Mouse (Mus musculus) MEL (cell line): ENCODE results near the gene Ahsa2. TPM values are rescaled to one million over a fixed set of nuclear protein-coding genes. Genes with fewer than 3 reads are reported as not detected.
A peak's percentile ranks its signal among the peaks of the same experiment; 100 is the strongest.

Source experiments
- DNase-seq: peaks from one replicate; pipeline ENCODE4 v3.0.0; 2011; ENCODE audit warnings: low read depth, low spot score
- H3K27ac ChIP-seq: 2 replicates; pipeline ENCODE4 v1.5.1; 2012; ENCODE audit warnings: low read depth, mild to moderate bottlenecking, control low read depth, low read length, moderate library complexity; ENCODE audit not compliant: control insufficient read depth
- H3K27me3 ChIP-seq, 2 experiments: fragments of 150-350 bp in 1 of 2; sonication (generic) in 1 of 2; 2 replicates each; pipeline ENCODE4 v1.6.1; 2012; ENCODE audit warnings: low read length in 2 of 2, mild to moderate bottlenecking in 2 of 2, improper control_type of control experiment in 1 of 2, moderate library complexity in 1 of 2; ENCODE audit not compliant: insufficient read depth in 2 of 2, control insufficient read depth in 1 of 2
- H3K36me3 ChIP-seq, 2 experiments: 2 replicates each; pipeline ENCODE4 v1.6.1; 2012 to 2014; ENCODE audit warnings: low read length in 2 of 2, improper control_type of control experiment in 1 of 2, inconsistent platforms in 1 of 2, mild to moderate bottlenecking in 1 of 2; ENCODE audit not compliant: insufficient read depth in 2 of 2, control insufficient read depth in 1 of 2
- H3K4me1 ChIP-seq, 2 experiments: fragments of 150-350 bp in 1 of 2; sonication (generic) in 1 of 2; 2 replicates each; pipeline ENCODE4 v1.6.1; 2012; ENCODE audit warnings: low read length in 2 of 2, improper control_type of control experiment in 1 of 2, mild to moderate bottlenecking in 1 of 2; ENCODE audit not compliant: insufficient read depth in 2 of 2, control insufficient read depth in 1 of 2
- H3K4me3 ChIP-seq, 2 experiments: fragments of 150-350 bp in 1 of 2; sonication (generic) in 1 of 2; 2 replicates each; pipeline ENCODE4 v1.5.1; 2012; ENCODE audit warnings: low read depth in 2 of 2, low read length in 2 of 2, mild to moderate bottlenecking in 2 of 2, moderate library complexity in 2 of 2, control low read depth in 1 of 2, improper control_type of control experiment in 1 of 2; ENCODE audit not compliant: control insufficient read depth in 1 of 2, insufficient read depth in 1 of 2
- H3K79me2 ChIP-seq: 2 replicates; pipeline ENCODE4 v1.6.1; 2012; ENCODE audit warnings: mild to moderate bottlenecking, low read length, moderate library complexity; ENCODE audit not compliant: control insufficient read depth, poor library complexity, insufficient read depth
- H3K9ac ChIP-seq: 2 replicates; pipeline ENCODE4 v1.6.1; 2012; ENCODE audit warnings: low read depth, mild to moderate bottlenecking, control low read depth, low read length, moderate library complexity; ENCODE audit not compliant: control insufficient read depth, poor library complexity, severe bottlenecking
- H3K9me3 ChIP-seq: fragments of 150-350 bp; sonication (generic); replicated peaks from 2 replicates; pipeline ENCODE4 v1.6.1; 2012; ENCODE audit warnings: mild to moderate bottlenecking, low read length, improper control_type of control experiment, moderate library complexity; ENCODE audit not compliant: insufficient read depth
- BHLHE40 ChIP-seq: IDR thresholded peaks from 2 replicates; pipeline ENCODE4 v1.6.1; 2012; ENCODE audit warnings: low read depth, mild to moderate bottlenecking, inconsistent platforms, low read length, improper control_type of control experiment, borderline replicate concordance
- CHD1 ChIP-seq: IDR thresholded peaks from 2 replicates; pipeline ENCODE4 v1.6.1; 2012; ENCODE audit warnings: low read depth, mild to moderate bottlenecking, inconsistent platforms, low read length, improper control_type of control experiment
- CHD2 ChIP-seq: IDR thresholded peaks from 2 replicates; pipeline ENCODE4 v1.6.1; 2011; ENCODE audit warnings: low read length, improper control_type of control experiment
- CTCF ChIP-seq, 3 experiments: IDR thresholded peaks in 2 of 3; conservative IDR thresholded peaks in 1 of 3; 2 replicates each; pipeline ENCODE4 v1.5.1; 2011 to 2012; ENCODE audit warnings: low read length in 3 of 3, low read depth in 2 of 3, mild to moderate bottlenecking in 2 of 3, improper control_type of control experiment in 1 of 3, inconsistent platforms in 1 of 3, mixed read lengths in 1 of 3, moderate library complexity in 1 of 3; ENCODE audit not compliant: control insufficient read depth in 1 of 3, insufficient read depth in 1 of 3, poor library complexity in 1 of 3, severe bottlenecking in 1 of 3
- ELF1 ChIP-seq: IDR thresholded peaks from 2 replicates; pipeline ENCODE4 v1.6.1; 2014; ENCODE audit warnings: low read depth, mild to moderate bottlenecking, inconsistent platforms, low read length, improper control_type of control experiment, moderate library complexity
- GATA1 ChIP-seq: IDR thresholded peaks from 2 replicates; pipeline ENCODE4 v1.6.1; 2011; ENCODE audit warnings: low read depth, low read length, improper control_type of control experiment
- HCFC1 ChIP-seq: IDR thresholded peaks from 2 replicates; pipeline ENCODE4 v1.6.1; 2012; ENCODE audit warnings: low read depth, mild to moderate bottlenecking, inconsistent platforms, low read length, improper control_type of control experiment, moderate library complexity
- MAFK ChIP-seq: IDR thresholded peaks from 2 replicates; pipeline ENCODE4 v1.6.1; 2011; ENCODE audit warnings: low read depth, mild to moderate bottlenecking, low read length, improper control_type of control experiment, borderline replicate concordance
- MEF2A ChIP-seq: IDR thresholded peaks from 2 replicates; pipeline ENCODE4 v1.6.1; 2014; ENCODE audit warnings: low read depth, mild to moderate bottlenecking, inconsistent platforms, low read length, improper control_type of control experiment; ENCODE audit not compliant: poor library complexity, insufficient replicate concordance, severe bottlenecking; ENCODE audit errors: extremely low read depth
- MXI1 ChIP-seq: IDR thresholded peaks from 2 replicates; pipeline ENCODE4 v1.6.1; 2011; ENCODE audit warnings: mild to moderate bottlenecking, low read depth, low read length, improper control_type of control experiment
- MYB ChIP-seq: IDR thresholded peaks from 2 replicates; pipeline ENCODE4 v1.6.1; 2011; ENCODE audit warnings: mild to moderate bottlenecking, low read depth, low read length, improper control_type of control experiment
- NRF1 ChIP-seq: IDR thresholded peaks from 2 replicates; pipeline ENCODE4 v1.6.1; 2014; ENCODE audit warnings: low read depth, mild to moderate bottlenecking, inconsistent platforms, low read length, improper control_type of control experiment, moderate library complexity; ENCODE audit not compliant: poor library complexity, insufficient read depth, severe bottlenecking
- POLR2AphosphoS5 ChIP-seq: IDR thresholded peaks from 2 replicates; pipeline ENCODE4 v1.6.1; 2012; ENCODE audit warnings: low read depth, borderline replicate concordance, mild to moderate bottlenecking, inconsistent platforms, low read length, moderate library complexity, mixed read lengths
- RAD21 ChIP-seq: IDR thresholded peaks from 2 replicates; pipeline ENCODE4 v1.6.1; 2011; ENCODE audit warnings: mild to moderate bottlenecking, low read depth, low read length, improper control_type of control experiment
- SIN3A ChIP-seq: IDR thresholded peaks from 2 replicates; pipeline ENCODE4 v1.6.1; 2012; ENCODE audit warnings: low read length, improper control_type of control experiment, inconsistent platforms
- SMC3 ChIP-seq: IDR thresholded peaks from 2 replicates; pipeline ENCODE4 v1.6.1; 2011; ENCODE audit warnings: low read depth, low read length, improper control_type of control experiment
- TBP ChIP-seq: IDR thresholded peaks from 2 replicates; pipeline ENCODE4 v1.8.0; 2011; ENCODE audit warnings: low read depth, low read length, improper control_type of control experiment
- TCF12 ChIP-seq: IDR thresholded peaks from 2 replicates; pipeline ENCODE4 v1.6.1; 2014; ENCODE audit warnings: low read depth, mild to moderate bottlenecking, inconsistent platforms, low read length, improper control_type of control experiment, moderate library complexity
- ZC3H11A ChIP-seq: IDR thresholded peaks from 2 replicates; pipeline ENCODE4 v1.6.1; 2012; ENCODE audit warnings: low read depth, mild to moderate bottlenecking, inconsistent platforms, low read length, improper control_type of control experiment
- polyA plus RNA-seq, 2 experiments: library from polyadenylated mRNA; stranded (reverse) in 1 of 2; unstranded in 1 of 2; fragments of >175 nt in 1 of 2; fragments of >200 nt in 1 of 2; gene quantifications; 2 replicates each; pipeline versions ENCODE4 v1.2.1 to v1.2.4; 2012; ENCODE audit warnings: low replicate concordance in 2 of 2, low read depth in 1 of 2; ENCODE audit not compliant: insufficient read length in 2 of 2, insufficient read depth in 1 of 2, missing spikeins in 1 of 2
- total RNA-seq: library from RNA; depleted of rRNA; stranded (reverse); fragments of 300-350 nt; gene quantifications from 2 replicates; pipeline ENCODE4 v1.2.3, GENCODE M21; 2012

The Ahsa2 gene
- total and polyA plus RNA-seq, 3 experiments = 35.6 to 37.8 TPM; not detected in 1

DNA sequence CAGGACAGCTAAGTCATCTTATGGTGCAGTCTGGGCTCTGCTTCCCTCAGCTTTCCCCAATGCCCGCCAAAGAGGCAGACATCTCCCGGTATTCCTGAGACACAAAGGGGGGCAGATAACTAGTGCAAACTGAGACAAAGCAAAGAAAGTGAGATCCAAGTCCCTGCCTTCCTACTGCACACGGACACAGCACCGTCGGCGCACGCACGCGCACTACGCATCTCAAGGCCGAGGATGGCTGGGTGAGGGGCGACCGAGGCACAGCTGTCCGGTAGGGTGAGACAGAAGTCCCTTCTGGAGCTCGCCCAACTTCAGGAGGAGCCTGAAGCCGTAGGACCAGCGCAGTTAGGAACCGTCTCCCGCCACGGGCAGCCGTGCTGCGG lies 504 bp downstream of the Ahsa2 start:
- peak overlapping the region; percentile 71 to 77 for H3K4me3 ChIP-seq
- peak overlapping the region; percentile 80 for H3K9ac ChIP-seq
- no peaks in the 10 kb centered on the region for H3K9me3 ChIP-seq
- DNase-seq = peak; percentile 89
- peaks cover 9% of the 10 kb centered on the region for H3K79me2 ChIP-seq
- H3K27me3 ChIP-seq = no peaks in the 10 kb centered on the region
- H3K4me1 ChIP-seq = peaks cover 4 to 16% of the 10 kb centered on the region in 2 experiments
- H3K27ac ChIP-seq = peak overlapping the region; percentile 42
- peak; percentile 39; the same call in 1 of the 2 replicates for TF ChIP-seq HCFC1
- TF ChIP-seq GATA1 = no peak
- TF ChIP-seq POLR2AphosphoS5 = no peak
- TF ChIP-seq MYB = no peak
- no peak for TF ChIP-seq BHLHE40
- TF ChIP-seq MXI1 = no peak
- TF ChIP-seq NRF1 = peak; percentile 85
- peak; percentile 73 for TF ChIP-seq SIN3A
- TF ChIP-seq MAFK = no peak
- no peak for TF ChIP-seq CTCF (IDR thresholded peaks at IDR 0.05 in 2 of 3, conservative IDR thresholded peaks at IDR 0.05 in 1 of 3; ENCODE audit: control insufficient read depth in 1 of 3, insufficient read depth in 1 of 3, low read depth in 2 of 3, low read length in 3 of 3, poor library complexity in 1 of 3, severe bottlenecking in 1 of 3)
- TF ChIP-seq ZC3H11A = no peak
- no peak for TF ChIP-seq MEF2A
- TF ChIP-seq ELF1 = no peak
- TF ChIP-seq, all 39 proteins: peak for 3
- peaks cover 9 to 12% of the 10 kb centered on the region in 2 experiments for H3K36me3 ChIP-seq

- H3K9me3 ChIP-seq = no peaks in the 10 kb centered on the region
- TF ChIP-seq BHLHE40 (no peak), TBP (no peak), SMC3 (no peak), CHD2 (no peak), CHD1 (no peak), MYB (no peak), RAD21 (no peak), MXI1 (no peak), NRF1 (no peak), TCF12 (no peak)
- peaks cover 9 to 17% of the 10 kb centered on the region in 2 experiments for H3K36me3 ChIP-seq
- peak overlapping the region; percentile 71 to 77 for H3K4me3 ChIP-seq
- H3K27ac ChIP-seq = no peak overlapping the region
- H3K27me3 ChIP-seq = no peaks in the 10 kb centered on the region
- peaks cover 9% of the 10 kb centered on the region for H3K79me2 ChIP-seq
- H3K9ac ChIP-seq = peak overlapping the region; percentile 80
- peaks cover 4 to 16% of the 10 kb centered on the region in 2 experiments for H3K4me1 ChIP-seq
- DNase-seq = no peak
Observed at GRCm38 (mm10) chr11:23496661-23497060, 1.2 kb downstream of the Ahsa2 start.
